7 mouse cellular contexts compared by ENCODE assay signal in genomic region chr8:95245180-95245579, GRCm38 (mm10). TPM values are rescaled to one million over a fixed set of nuclear protein-coding genes. Genes with fewer than 3 reads are reported as not detected.
DNase-seq lines count a peak whose midpoint lies in the region; ATAC-seq and TF ChIP-seq lines count a peak whose summit lies in the region.

No protein-coding gene starts in this region.

- DNase-seq in 416B (ENCODE audit: low read depth), result peak; percentile 86
- peak; percentile 67 to 69 for DNase-seq in B cell, adult 2 months
- peak; percentile 25 for DNase-seq in gastrocnemius, postnatal 14 days
- peak; percentile 88 for DNase-seq in induced T-regulatory cell, adult 2 months (ENCODE audit: low read depth)
- DNase-seq in lung, postnatal 14 days, result peak; percentile 70
- DNase-seq in stomach, postnatal 0 days (ENCODE audit: low spot score), result peak; percentile 48
- no peak for DNase-seq in cerebellum, adult 11-12 months

- H3K27me3 ChIP-seq in stomach, postnatal 0 days (ENCODE audit: control insufficient read depth, insufficient read depth, low read length), result no peaks in the 10 kb centered on the region

- H3K4me1 ChIP-seq in stomach, postnatal 0 days (replicated peaks; ENCODE audit: control insufficient read depth, insufficient read depth), result 0 out of 2 replicates have a peak, but pooled peaks cover 2% of the 10 kb centered on the region

- no peak for TF ChIP-seq CTCF in stomach, postnatal 0 days (IDR thresholded peaks at IDR 0.05; ENCODE audit: low read depth)

- H3K4me3 ChIP-seq in stomach, postnatal 0 days (ENCODE audit: low read depth, low read length), result no peak overlapping the region

- ATAC-seq in stomach, postnatal 0 days (ENCODE audit: low FRiP score, low TSS enrichment), result no peak

- H3K4me2 ChIP-seq in stomach, postnatal 0 days (replicated peaks; ENCODE audit: low read depth), result no peak overlapping the region

- intact Hi-C loops in gastrocnemius, postnatal 14 days (cut with DNase I; ENCODE audit: low total_unique reads), result no loop called here

- H3K36me3 ChIP-seq in stomach, postnatal 0 days (ENCODE audit: control insufficient read depth, insufficient read depth, low read length), result no peaks in the 10 kb centered on the region

- H3K9ac ChIP-seq in stomach, postnatal 0 days (ENCODE audit: low read length), result no peak overlapping the region

- no peaks in the 10 kb centered on the region for H3K9me3 ChIP-seq in stomach, postnatal 0 days (ENCODE audit: control insufficient read depth, low read length)

- H3K27ac ChIP-seq in stomach, postnatal 0 days (replicated peaks), result no peak overlapping the region

- 48% methylated on average over 5 of the region's 5 CpGs for WGBS in stomach, postnatal 0 days

- TF ChIP-seq EP300 in stomach, postnatal 0 days (optimal IDR thresholded peaks at IDR 0.05), result no peak

RNA-seq across cellular contexts. Expression of gene Kifc3, which starts 42.6 kb away (rescaled TPM):
- total RNA-seq in gastrocnemius, postnatal 14 days (2021), result 10 to 100 TPM; 11.2 to 11.5 TPM
- polyA plus RNA-seq in stomach, postnatal 0 days (2015; fragmentation: Nextera tagmentation; extraction: Ambion mirVana), result 14.1 and 14.2 TPM in 2 replicates
